Mouse (Mus musculus): Measurements from ENCODE around the gene Xpc. TPM values are rescaled to one million over a fixed set of nuclear protein-coding genes. Genes with fewer than 3 reads are reported as not detected.

Gene Xpc
- polyA plus RNA-seq, 1 experiment from 2014 or later: 16.4 TPM

DNA sequence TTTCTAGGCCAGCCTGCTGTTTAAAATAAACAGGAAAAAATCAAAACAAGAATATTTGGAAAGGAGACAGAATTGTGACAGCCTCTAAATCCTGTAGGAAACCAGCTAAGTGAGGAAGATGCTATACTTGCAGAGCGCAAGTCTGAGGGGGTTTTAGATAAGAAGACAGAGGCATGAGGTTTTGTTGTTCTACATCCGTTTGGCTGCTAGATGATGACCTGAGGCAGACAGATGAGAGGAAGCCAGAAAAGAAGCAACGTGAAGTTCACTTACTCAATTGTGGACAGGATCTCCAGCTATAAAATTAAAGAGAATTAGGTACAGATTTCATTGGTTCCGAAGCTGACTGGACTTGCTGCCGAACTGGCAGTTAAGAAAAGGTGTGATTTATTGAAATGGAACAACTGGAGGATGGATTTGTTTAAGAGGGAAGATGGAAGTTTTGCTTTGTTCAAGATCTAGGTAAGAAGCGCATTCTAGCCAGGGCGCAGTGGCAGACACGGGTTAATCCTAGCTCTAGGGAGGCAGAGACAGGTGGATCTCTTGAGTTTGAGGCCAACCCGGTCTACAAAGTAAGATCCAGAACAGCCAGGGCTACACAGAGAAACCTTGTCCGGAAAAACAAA is 838 bp downstream of the Xpc start:
- DNase-seq (ENCODE audit: low spot score) (peak; percentile 64), ATAC-seq (replicated peaks; ENCODE audit: low FRiP score, low TSS enrichment, low read depth) (no peak)
- no peaks in the 10 kb centered on the region for H3K27me3 ChIP-seq (replicated peaks; ENCODE audit: control insufficient read depth, insufficient read depth, low read length)

DNA sequence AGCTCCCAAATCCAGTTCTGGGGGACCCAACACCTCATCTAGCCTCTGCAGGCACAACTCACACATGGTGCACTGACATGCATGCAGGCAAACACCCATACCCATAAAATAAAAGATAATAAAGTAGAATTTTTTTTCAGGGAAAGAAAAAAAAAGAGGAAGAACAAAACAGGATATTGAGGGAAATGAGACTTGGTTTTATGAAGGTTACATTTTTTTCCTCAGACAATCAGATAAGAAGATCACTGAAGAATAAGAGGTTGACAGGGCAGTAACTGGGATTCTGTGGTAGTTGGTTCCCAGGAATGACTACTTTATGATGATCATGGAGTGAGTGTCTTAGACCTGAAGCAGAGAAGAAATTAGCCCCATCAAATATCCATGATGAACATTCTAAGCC is 1.6 kb downstream of the Xpc start:
- Histone ChIP-seq H3K9ac (ENCODE audit: low read length) (no peak overlapping the region), H3K27ac (ENCODE audit: low read depth) (no peak overlapping the region), H3K4me2 (ENCODE audit: low read length) (peak overlapping the region; percentile 66), H3K4me3 (ENCODE audit: low read depth, low read length) (no peak overlapping the region), H3K36me3 (ENCODE audit: control insufficient read depth, insufficient read depth, low read length) (peaks cover 21% of the 10 kb centered on the region), H3K4me1 (replicated peaks; ENCODE audit: control insufficient read depth, insufficient read depth, low read length) (peaks cover 16% of the 10 kb centered on the region), H3K27me3 (replicated peaks; ENCODE audit: control insufficient read depth, insufficient read depth, low read length) (no peaks in the 10 kb centered on the region), H3K9me3 (ENCODE audit: control insufficient read depth, low read length) (no peaks in the 10 kb centered on the region)
- ATAC-seq (replicated peaks; ENCODE audit: low FRiP score, low TSS enrichment, low read depth) (no peak), DNase-seq (ENCODE audit: low spot score) (no peak)

More for the DNA sequence above, 838 bp downstream of the Xpc start:
- no peak overlapping the region for H3K27ac ChIP-seq (ENCODE audit: low read depth)
- peak overlapping the region; percentile 66 for H3K4me2 ChIP-seq (ENCODE audit: low read length)
- 20% methylated on average over 10 of the region's 10 CpGs for WGBS
- peaks cover 16% of the 10 kb centered on the region for H3K4me1 ChIP-seq (replicated peaks; ENCODE audit: control insufficient read depth, insufficient read depth, low read length)
- H3K9ac ChIP-seq (ENCODE audit: low read length): peak overlapping the region; percentile 66
- H3K9me3 ChIP-seq (ENCODE audit: control insufficient read depth, low read length): no peaks in the 10 kb centered on the region
- H3K4me3 ChIP-seq (ENCODE audit: low read depth, low read length): peak overlapping the region; percentile 75
- H3K36me3 ChIP-seq (ENCODE audit: control insufficient read depth, insufficient read depth, low read length): peaks cover 28% of the 10 kb centered on the region

DNA sequence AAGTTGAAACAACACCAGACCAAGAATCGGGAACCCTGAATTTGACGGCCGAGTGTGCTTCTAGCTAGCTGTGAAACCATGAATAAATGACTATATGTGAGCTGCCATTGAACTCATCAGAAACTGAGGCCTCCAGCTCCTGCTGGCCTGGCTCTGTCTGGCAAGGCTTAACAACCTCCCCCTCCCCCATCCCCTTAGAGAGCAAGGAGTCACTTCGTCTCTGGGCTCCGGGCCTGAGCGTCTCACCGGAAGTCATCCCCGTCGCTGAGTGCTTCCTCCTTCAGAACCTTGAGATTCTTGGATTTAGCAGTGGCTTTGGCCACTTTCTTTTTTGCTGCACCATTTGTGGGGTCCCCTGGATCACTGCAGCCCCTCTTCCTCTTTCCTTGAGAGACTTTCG is 5.5 kb downstream of the Xpc start:
- peaks cover 8% of the 10 kb centered on the region for H3K4me1 ChIP-seq (replicated peaks; ENCODE audit: control insufficient read depth, insufficient read depth, low read length)
- H3K27ac ChIP-seq (ENCODE audit: low read depth): no peak overlapping the region
- H3K9me3 ChIP-seq (ENCODE audit: control insufficient read depth, low read length): no peaks in the 10 kb centered on the region
- no peak overlapping the region for H3K9ac ChIP-seq (ENCODE audit: low read length)
- H3K4me3 ChIP-seq (ENCODE audit: low read depth, low read length): no peak overlapping the region
- DNase-seq (ENCODE audit: low spot score) (no peak), ATAC-seq (replicated peaks; ENCODE audit: low FRiP score, low TSS enrichment, low read depth) (no peak)
- 71% methylated on average over 10 of the region's 10 CpGs for WGBS
- H3K4me2 ChIP-seq (ENCODE audit: low read length): no peak overlapping the region
- H3K27me3 ChIP-seq (replicated peaks; ENCODE audit: control insufficient read depth, insufficient read depth, low read length): no peaks in the 10 kb centered on the region
- H3K36me3 ChIP-seq (ENCODE audit: control insufficient read depth, insufficient read depth, low read length): peaks cover 39% of the 10 kb centered on the region

DNA sequence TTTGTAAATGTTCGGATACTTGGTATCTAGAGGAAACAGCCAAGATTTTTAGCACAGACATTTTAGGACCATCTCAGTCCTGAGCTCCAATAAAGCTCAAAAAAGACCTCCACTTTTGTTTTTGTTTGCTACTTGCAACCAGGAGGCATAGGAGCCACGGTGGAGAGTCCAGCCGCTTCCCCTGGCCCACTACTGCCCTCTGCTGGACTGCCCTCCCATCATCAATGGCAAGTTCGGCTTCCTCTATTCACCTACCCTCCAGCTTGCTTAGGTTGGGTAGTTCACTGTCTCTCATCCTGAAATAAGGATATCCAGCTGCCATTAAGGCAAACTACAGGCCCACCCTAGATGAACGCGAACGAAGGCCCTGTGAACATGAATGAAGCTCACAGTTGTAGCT is 6.4 kb downstream of the Xpc start:
- 42% methylated on average over 7 of the region's 7 CpGs for WGBS
- DNase-seq (ENCODE audit: low spot score): peak; percentile 84
- H3K36me3 ChIP-seq (ENCODE audit: control insufficient read depth, insufficient read depth, low read length): peaks cover 48% of the 10 kb centered on the region

DNA sequence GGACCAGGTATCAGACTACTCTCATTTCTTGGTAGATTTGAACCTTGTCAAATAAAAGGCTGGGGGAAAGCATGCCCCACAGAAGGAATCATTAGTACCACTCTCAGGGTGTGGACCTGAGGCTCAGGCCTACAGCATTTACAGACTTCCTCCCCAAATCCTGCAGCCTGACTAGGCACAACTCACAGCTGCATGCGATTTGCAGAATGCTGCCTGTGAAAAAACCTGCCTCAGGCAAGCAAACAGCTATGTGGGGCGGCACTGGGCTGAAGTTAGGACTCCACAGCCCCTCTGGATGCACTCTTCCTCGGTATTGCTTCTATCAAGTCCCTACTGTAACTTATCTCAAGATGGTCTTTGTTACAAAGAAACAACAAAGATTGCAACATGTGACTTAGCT is 7.6 kb downstream of the Xpc start:
- H3K4me1 ChIP-seq (replicated peaks; ENCODE audit: control insufficient read depth, insufficient read depth, low read length): no peaks in the 10 kb centered on the region
- no peak overlapping the region for H3K4me3 ChIP-seq (ENCODE audit: low read depth, low read length)
- no peaks in the 10 kb centered on the region for H3K27me3 ChIP-seq (replicated peaks; ENCODE audit: control insufficient read depth, insufficient read depth, low read length)
- ATAC-seq (replicated peaks; ENCODE audit: low FRiP score, low TSS enrichment, low read depth) (no peak), DNase-seq (ENCODE audit: low spot score) (no peak)
- H3K27ac ChIP-seq (ENCODE audit: low read depth): no peak overlapping the region
- no peaks in the 10 kb centered on the region for H3K9me3 ChIP-seq (ENCODE audit: control insufficient read depth, low read length)
- H3K36me3 ChIP-seq (ENCODE audit: control insufficient read depth, insufficient read depth, low read length): peaks cover 61% of the 10 kb centered on the region
- 85% methylated on average over 3 of the region's 3 CpGs for WGBS
- H3K4me2 ChIP-seq (ENCODE audit: low read length): no peak overlapping the region
- no peak overlapping the region for H3K9ac ChIP-seq (ENCODE audit: low read length)

More for the DNA sequence above, 6.4 kb downstream of the Xpc start:
- no peaks in the 10 kb centered on the region for H3K27me3 ChIP-seq (replicated peaks; ENCODE audit: control insufficient read depth, insufficient read depth, low read length)
- no peak overlapping the region for H3K9ac ChIP-seq (ENCODE audit: low read length)
- H3K4me1 ChIP-seq (replicated peaks; ENCODE audit: control insufficient read depth, insufficient read depth, low read length): peaks cover 2% of the 10 kb centered on the region
- ATAC-seq (replicated peaks; ENCODE audit: low FRiP score, low TSS enrichment, low read depth): no peak
- no peak overlapping the region for H3K4me3 ChIP-seq (ENCODE audit: low read depth, low read length)
- H3K9me3 ChIP-seq (ENCODE audit: control insufficient read depth, low read length): no peaks in the 10 kb centered on the region
- H3K27ac ChIP-seq (ENCODE audit: low read depth): no peak overlapping the region
- H3K4me2 ChIP-seq (ENCODE audit: low read length): no peak overlapping the region

DNA sequence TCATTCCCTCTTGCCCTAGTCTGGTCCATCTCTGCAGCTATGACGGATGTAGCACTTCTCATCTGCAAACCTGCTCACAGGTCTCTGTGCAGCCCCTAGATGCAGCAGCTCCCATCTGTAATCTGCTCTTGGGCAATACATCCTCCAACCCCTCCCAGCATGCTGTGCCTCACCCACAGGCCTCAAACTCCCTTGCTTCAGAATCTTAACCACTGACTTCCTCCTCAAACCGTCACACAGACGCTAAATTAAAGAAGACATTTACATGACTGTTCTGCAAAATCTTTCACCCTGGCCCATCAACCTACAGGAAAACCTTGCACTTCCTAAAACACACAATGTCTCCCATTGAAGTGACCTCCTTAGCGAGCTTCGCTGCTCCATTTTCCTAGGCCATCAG is 9.7 kb downstream of the Xpc start:
- 89% methylated on average over 5 of the region's 5 CpGs for WGBS
- no peaks in the 10 kb centered on the region for H3K9me3 ChIP-seq (ENCODE audit: control insufficient read depth, low read length)
- no peak overlapping the region for H3K4me3 ChIP-seq (ENCODE audit: low read depth, low read length)
- H3K4me2 ChIP-seq (ENCODE audit: low read length): no peak overlapping the region
- no peaks in the 10 kb centered on the region for H3K27me3 ChIP-seq (replicated peaks; ENCODE audit: control insufficient read depth, insufficient read depth, low read length)
- peaks cover 80% of the 10 kb centered on the region for H3K36me3 ChIP-seq (ENCODE audit: control insufficient read depth, insufficient read depth, low read length)
- no peak for DNase-seq (ENCODE audit: low spot score)
- H3K27ac ChIP-seq (ENCODE audit: low read depth): no peak overlapping the region
- H3K9ac ChIP-seq (ENCODE audit: low read length): no peak overlapping the region
- H3K4me1 ChIP-seq (replicated peaks; ENCODE audit: control insufficient read depth, insufficient read depth, low read length): no peaks in the 10 kb centered on the region
- ATAC-seq (replicated peaks; ENCODE audit: low FRiP score, low TSS enrichment, low read depth): no peak

DNA sequence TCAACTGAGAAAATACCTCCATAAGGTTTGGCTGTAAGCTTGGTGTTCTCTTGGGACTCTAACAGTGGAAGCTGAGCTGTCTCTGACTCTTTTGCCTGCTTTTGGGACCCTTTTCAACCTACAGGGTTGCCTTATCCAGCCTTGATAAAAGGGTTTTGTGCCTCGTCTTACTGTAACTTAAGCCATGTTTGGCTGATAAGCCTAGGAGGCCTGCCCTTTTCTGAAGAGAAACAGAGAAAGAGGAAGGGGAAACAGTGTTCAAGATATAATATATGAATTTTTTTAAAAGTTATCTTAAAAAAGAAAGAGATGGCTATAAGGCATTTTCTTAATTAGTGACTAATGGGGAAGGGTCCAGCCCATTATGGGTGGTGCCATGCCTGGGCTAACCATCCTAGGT is 12.4 kb downstream of the Xpc start:
- Histone ChIP-seq H3K36me3 (ENCODE audit: control insufficient read depth, insufficient read depth, low read length) (peaks cover 99% of the 10 kb centered on the region), H3K9me3 (ENCODE audit: control insufficient read depth, low read length) (no peaks in the 10 kb centered on the region), H3K4me3 (ENCODE audit: low read depth, low read length) (no peak overlapping the region), H3K4me1 (replicated peaks; ENCODE audit: control insufficient read depth, insufficient read depth, low read length) (no peaks in the 10 kb centered on the region), H3K27ac (ENCODE audit: low read depth) (no peak overlapping the region), H3K9ac (ENCODE audit: low read length) (no peak overlapping the region), H3K27me3 (replicated peaks; ENCODE audit: control insufficient read depth, insufficient read depth, low read length) (no peaks in the 10 kb centered on the region), H3K4me2 (ENCODE audit: low read length) (no peak overlapping the region)
- no peak for ATAC-seq (replicated peaks; ENCODE audit: low FRiP score, low TSS enrichment, low read depth)
- no peak for DNase-seq (ENCODE audit: low spot score)
- WGBS: 82% methylated on average over 1 of the region's 1 CpGs

DNA sequence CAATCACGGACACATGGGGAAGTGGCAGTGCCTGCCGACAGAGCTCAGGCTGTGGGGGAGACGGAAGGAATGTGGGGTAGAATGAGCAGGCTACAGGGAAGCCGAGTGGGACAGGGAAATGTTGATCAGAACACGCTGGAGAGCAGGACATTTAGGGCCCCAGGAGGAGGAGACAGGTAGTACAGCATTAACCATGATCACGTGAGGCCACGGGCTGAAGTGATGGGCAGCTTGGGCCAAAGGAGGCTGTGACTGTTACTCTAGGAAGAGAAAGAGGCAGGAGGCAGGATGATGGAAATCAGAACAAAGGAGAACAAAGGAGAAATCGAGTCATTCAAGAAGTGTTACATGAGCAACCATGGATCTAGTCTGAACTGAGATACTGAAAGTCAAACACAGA is 21.2 kb downstream of the Xpc start:
- ATAC-seq (replicated peaks; ENCODE audit: low FRiP score, low TSS enrichment, low read depth): no peak
- Histone ChIP-seq H3K4me3 (ENCODE audit: low read depth, low read length) (no peak overlapping the region), H3K9me3 (ENCODE audit: control insufficient read depth, low read length) (no peaks in the 10 kb centered on the region), H3K27ac (ENCODE audit: low read depth) (no peak overlapping the region), H3K36me3 (ENCODE audit: control insufficient read depth, insufficient read depth, low read length) (peaks cover 78% of the 10 kb centered on the region), H3K27me3 (replicated peaks; ENCODE audit: control insufficient read depth, insufficient read depth, low read length) (no peaks in the 10 kb centered on the region), H3K4me1 (replicated peaks; ENCODE audit: control insufficient read depth, insufficient read depth, low read length) (no peaks in the 10 kb centered on the region), H3K9ac (ENCODE audit: low read length) (no peak overlapping the region), H3K4me2 (ENCODE audit: low read length) (no peak overlapping the region)
- DNase-seq (ENCODE audit: low spot score): no peak
- WGBS: 82% methylated on average over 8 of the region's 8 CpGs

DNA sequence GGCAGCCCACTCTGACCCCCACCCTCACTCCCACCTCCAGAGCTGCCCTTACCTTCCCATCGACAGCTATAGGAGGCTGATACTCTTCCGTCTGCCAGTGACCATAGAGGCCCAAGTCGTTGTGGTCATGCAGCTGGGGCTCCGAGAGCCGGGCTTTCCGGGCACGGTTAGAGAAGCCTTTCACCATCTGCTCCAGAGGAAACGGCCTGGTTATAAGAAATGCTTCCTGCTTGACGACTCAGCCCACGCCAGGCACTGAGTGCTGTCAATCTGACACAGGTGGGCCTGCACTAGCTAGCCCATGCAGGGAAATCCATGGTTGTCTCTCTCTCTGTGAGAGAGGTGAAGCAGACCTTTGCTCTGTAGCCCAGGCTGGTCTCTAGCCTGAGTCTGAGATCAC is 22.6 kb downstream of the Xpc start:
- ATAC-seq (replicated peaks; ENCODE audit: low FRiP score, low TSS enrichment, low read depth) (no peak), DNase-seq (ENCODE audit: low spot score) (no peak)
- Histone ChIP-seq H3K4me1 (replicated peaks; ENCODE audit: control insufficient read depth, insufficient read depth, low read length) (no peaks in the 10 kb centered on the region), H3K4me2 (ENCODE audit: low read length) (no peak overlapping the region), H3K4me3 (ENCODE audit: low read depth, low read length) (no peak overlapping the region), H3K27ac (ENCODE audit: low read depth) (no peak overlapping the region), H3K27me3 (replicated peaks; ENCODE audit: control insufficient read depth, insufficient read depth, low read length) (no peaks in the 10 kb centered on the region), H3K9ac (ENCODE audit: low read length) (no peak overlapping the region), H3K36me3 (ENCODE audit: control insufficient read depth, insufficient read depth, low read length) (peaks cover 71% of the 10 kb centered on the region), H3K9me3 (ENCODE audit: control insufficient read depth, low read length) (no peaks in the 10 kb centered on the region)
- 88% methylated on average over 10 of the region's 10 CpGs for WGBS

All from intestine, embryonic 14.5 days (tissue).